Mouse (Mus musculus): ENCODE data around the gene Pilra. TPM values are rescaled to one million over a fixed set of nuclear protein-coding genes. Genes with fewer than 3 reads are reported as not detected.

The Pilra gene
- polyA plus RNA-seq, 1 experiment from 2014 or later: 0.33 TPM

DNA sequence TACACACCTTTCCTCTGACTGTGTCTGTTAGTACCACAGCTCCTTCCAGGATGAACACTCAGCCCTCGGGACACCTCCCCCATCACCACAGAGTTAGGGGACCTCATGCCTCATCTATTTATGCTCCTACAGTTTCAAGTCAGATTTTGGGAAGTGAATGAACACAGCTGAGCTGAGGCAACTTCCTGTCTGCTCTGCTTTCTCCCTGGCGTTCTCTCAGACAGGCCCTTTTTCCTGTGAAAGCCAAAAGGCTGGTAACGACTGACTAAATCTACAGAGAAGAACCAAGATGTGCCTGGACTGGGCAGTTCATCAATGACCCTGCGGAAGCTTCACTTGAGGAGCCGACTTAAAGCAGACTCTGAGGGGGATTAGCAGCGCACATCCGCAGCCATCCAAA, 5.8 kb downstream of the Pilra start:
- H3K36me3 ChIP-seq (ENCODE audit: control insufficient read depth, insufficient read depth, low read length): no peaks in the 10 kb centered on the region
- H3K9me3 ChIP-seq (ENCODE audit: control insufficient read depth, low read length): no peaks in the 10 kb centered on the region
- WGBS: 83% methylated on average over 7 of the region's 7 CpGs
- H3K27ac ChIP-seq (ENCODE audit: low read depth, low read length): no peak overlapping the region
- no peak overlapping the region for H3K4me2 ChIP-seq (ENCODE audit: low read depth)
- no peaks in the 10 kb centered on the region for H3K27me3 ChIP-seq (ENCODE audit: control insufficient read depth, insufficient read depth, low read length)
- DNase-seq (ENCODE audit: low spot score) (no peak), ATAC-seq (ENCODE audit: insufficient read depth, low FRiP score, low TSS enrichment) (no peak)
- no peak overlapping the region for H3K4me3 ChIP-seq (ENCODE audit: low read depth, low read length)
- no peaks in the 10 kb centered on the region for H3K4me1 ChIP-seq (ENCODE audit: control insufficient read depth, insufficient read depth, low read length)
- H3K9ac ChIP-seq (ENCODE audit: low read length): no peak overlapping the region

DNA sequence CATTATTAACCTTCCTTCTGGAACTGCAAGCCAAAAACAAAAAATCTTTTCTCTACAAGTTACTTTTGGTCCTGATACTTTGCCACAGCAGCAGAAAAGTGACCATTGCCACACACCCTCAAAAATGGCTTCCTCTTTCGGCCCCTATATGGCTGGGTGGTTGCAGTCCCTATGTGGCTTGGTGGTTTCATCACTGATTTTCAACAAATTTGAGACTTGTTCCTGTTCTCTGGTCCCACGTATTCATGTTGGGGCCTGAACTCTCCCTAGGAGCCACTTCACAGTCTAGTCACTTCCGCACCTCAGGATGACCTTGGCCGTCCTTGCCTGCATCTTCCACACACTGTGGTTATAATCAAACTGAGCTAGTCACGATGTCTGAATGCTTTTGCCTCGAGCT, 7.4 kb downstream of the Pilra start:
- DNase-seq (ENCODE audit: low spot score) (no peak), ATAC-seq (ENCODE audit: insufficient read depth, low FRiP score, low TSS enrichment) (no peak)
- Histone ChIP-seq H3K27ac (ENCODE audit: low read depth, low read length) (no peak overlapping the region), H3K4me1 (ENCODE audit: control insufficient read depth, insufficient read depth, low read length) (no peaks in the 10 kb centered on the region), H3K9ac (ENCODE audit: low read length) (no peak overlapping the region), H3K9me3 (ENCODE audit: control insufficient read depth, low read length) (no peaks in the 10 kb centered on the region), H3K4me3 (ENCODE audit: low read depth, low read length) (no peak overlapping the region), H3K4me2 (ENCODE audit: low read depth) (no peak overlapping the region), H3K36me3 (ENCODE audit: control insufficient read depth, insufficient read depth, low read length) (no peaks in the 10 kb centered on the region), H3K27me3 (ENCODE audit: control insufficient read depth, insufficient read depth, low read length) (no peaks in the 10 kb centered on the region)
- 86% methylated on average over 6 of the region's 6 CpGs for WGBS

DNA sequence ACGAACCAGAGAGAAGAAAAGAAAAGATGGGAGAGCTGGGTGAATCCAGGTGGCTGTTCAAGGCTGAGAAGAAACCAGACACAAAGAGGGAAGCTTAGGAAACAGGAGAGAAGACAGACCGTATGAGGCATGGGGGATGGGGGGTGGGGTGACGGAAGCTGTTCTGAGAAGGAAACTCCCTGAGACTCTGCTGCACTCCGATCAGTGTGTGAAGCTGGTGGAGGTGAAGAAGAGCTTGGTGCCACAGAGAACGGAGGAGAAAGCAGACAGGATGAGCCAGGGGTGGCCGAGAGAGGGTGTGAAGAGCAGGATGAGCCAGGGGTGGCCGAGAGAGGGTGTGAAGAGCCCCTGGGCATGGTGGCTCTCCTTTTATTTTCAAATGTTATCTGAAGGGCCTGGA, 9.7 kb downstream of the Pilra start:
- ATAC-seq (ENCODE audit: insufficient read depth, low FRiP score, low TSS enrichment) (no peak), DNase-seq (ENCODE audit: low spot score) (no peak)
- WGBS: 73% methylated on average over 6 of the region's 7 CpGs
- Histone ChIP-seq H3K27ac (ENCODE audit: low read depth, low read length) (no peak overlapping the region), H3K4me3 (ENCODE audit: low read depth, low read length) (no peak overlapping the region), H3K36me3 (ENCODE audit: control insufficient read depth, insufficient read depth, low read length) (no peaks in the 10 kb centered on the region), H3K4me1 (ENCODE audit: control insufficient read depth, insufficient read depth, low read length) (no peaks in the 10 kb centered on the region), H3K9me3 (ENCODE audit: control insufficient read depth, low read length) (no peaks in the 10 kb centered on the region), H3K4me2 (ENCODE audit: low read depth) (no peak overlapping the region), H3K27me3 (ENCODE audit: control insufficient read depth, insufficient read depth, low read length) (no peaks in the 10 kb centered on the region), H3K9ac (ENCODE audit: low read length) (no peak overlapping the region)

DNA sequence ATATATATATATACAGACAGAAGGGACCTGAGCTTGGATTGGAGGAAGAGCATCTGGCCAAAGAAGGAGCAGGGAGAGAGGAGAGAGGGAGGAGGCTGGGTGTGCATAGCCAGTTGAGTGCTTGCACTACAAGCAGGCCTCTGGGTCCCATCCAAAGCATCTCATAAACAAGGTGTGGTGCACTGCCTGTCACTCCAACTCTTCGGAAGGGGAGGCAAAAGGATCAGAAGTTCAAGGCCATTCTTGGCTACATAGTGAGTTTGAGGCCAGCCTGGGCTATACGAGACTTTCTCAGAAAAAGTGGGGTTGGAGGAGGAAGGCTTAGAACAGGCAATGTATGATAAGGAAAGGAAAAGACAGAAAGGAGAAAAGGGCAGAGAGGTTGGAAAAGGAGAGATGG, 10.1 kb downstream of the Pilra start:
- H3K9me3 ChIP-seq (ENCODE audit: control insufficient read depth, low read length): no peaks in the 10 kb centered on the region
- H3K4me2 ChIP-seq (ENCODE audit: low read depth): no peak overlapping the region
- no peaks in the 10 kb centered on the region for H3K27me3 ChIP-seq (ENCODE audit: control insufficient read depth, insufficient read depth, low read length)
- no peaks in the 10 kb centered on the region for H3K36me3 ChIP-seq (ENCODE audit: control insufficient read depth, insufficient read depth, low read length)
- no peak overlapping the region for H3K9ac ChIP-seq (ENCODE audit: low read length)
- no peak overlapping the region for H3K4me3 ChIP-seq (ENCODE audit: low read depth, low read length)
- H3K4me1 ChIP-seq (ENCODE audit: control insufficient read depth, insufficient read depth, low read length): no peaks in the 10 kb centered on the region
- DNase-seq (ENCODE audit: low spot score) (no peak), ATAC-seq (ENCODE audit: insufficient read depth, low FRiP score, low TSS enrichment) (no peak)
- no peak overlapping the region for H3K27ac ChIP-seq (ENCODE audit: low read depth, low read length)
- WGBS: 89% methylated on average over 2 of the region's 2 CpGs

DNA sequence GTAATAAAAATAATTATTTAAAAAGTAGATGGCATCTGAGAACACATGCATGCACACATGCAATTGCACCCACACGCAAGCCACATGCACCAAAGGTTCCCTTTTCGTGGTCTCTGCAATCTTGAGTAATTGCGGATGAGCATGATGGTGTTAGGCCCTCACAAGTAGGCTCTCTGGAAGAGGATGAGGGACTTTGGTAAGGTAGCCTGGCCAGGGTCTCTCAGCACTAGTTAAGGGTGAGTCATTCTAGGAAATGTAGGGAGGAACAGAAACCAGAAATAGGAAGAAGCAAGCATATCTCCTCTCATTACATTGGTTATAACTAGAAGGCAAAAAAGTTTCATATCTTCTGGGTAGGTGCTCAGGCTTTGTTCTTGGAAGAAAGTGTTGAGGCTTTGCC, 11.1 kb downstream of the Pilra start:
- no peak for ATAC-seq (ENCODE audit: insufficient read depth, low FRiP score, low TSS enrichment)
- DNase-seq (ENCODE audit: low spot score): no peak
- H3K36me3 ChIP-seq (ENCODE audit: control insufficient read depth, insufficient read depth, low read length): no peaks in the 10 kb centered on the region
- no peak overlapping the region for H3K4me2 ChIP-seq (ENCODE audit: low read depth)
- no peak overlapping the region for H3K27ac ChIP-seq (ENCODE audit: low read depth, low read length)
- 87% methylated on average over 3 of the region's 3 CpGs for WGBS
- H3K4me1 ChIP-seq (ENCODE audit: control insufficient read depth, insufficient read depth, low read length): no peaks in the 10 kb centered on the region
- no peaks in the 10 kb centered on the region for H3K27me3 ChIP-seq (ENCODE audit: control insufficient read depth, insufficient read depth, low read length)
- no peak overlapping the region for H3K9ac ChIP-seq (ENCODE audit: low read length)
- H3K4me3 ChIP-seq (ENCODE audit: low read depth, low read length): no peak overlapping the region
- no peaks in the 10 kb centered on the region for H3K9me3 ChIP-seq (ENCODE audit: control insufficient read depth, low read length)

DNA sequence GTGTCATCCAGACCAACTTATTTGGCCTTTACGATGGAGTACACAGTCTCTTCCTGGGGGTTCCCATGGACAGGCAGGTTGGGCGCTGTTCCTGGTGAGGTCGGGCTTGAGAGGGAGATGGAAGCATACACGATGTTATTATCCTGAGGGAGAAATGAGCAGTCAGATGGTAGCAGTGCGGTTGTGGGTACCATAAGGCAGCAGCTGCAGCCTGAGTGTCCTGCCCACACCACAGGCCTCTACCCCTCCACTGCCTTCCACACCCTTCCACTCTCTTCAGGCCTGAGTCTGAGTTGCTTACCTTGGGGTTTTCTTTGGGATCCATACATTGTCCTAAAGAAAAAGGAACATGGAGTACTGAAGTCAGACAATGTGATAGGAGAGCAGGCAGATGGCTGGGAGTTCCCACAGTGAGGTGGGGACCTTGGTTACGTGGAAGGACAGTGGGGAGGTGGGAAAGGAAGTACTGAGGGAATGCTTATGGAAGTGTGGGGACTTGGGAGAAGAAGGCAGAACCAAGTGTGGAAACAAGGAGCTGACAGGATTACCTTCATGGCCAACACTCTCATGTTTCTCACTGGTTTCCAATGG, 12.5 kb downstream of the Pilra start:
- Histone ChIP-seq H3K27me3 (ENCODE audit: control insufficient read depth, insufficient read depth, low read length) (no peaks in the 10 kb centered on the region), H3K4me1 (ENCODE audit: control insufficient read depth, insufficient read depth, low read length) (no peaks in the 10 kb centered on the region), H3K9ac (ENCODE audit: low read length) (no peak overlapping the region), H3K9me3 (ENCODE audit: control insufficient read depth, low read length) (no peaks in the 10 kb centered on the region), H3K27ac (ENCODE audit: low read depth, low read length) (no peak overlapping the region), H3K36me3 (ENCODE audit: control insufficient read depth, insufficient read depth, low read length) (no peaks in the 10 kb centered on the region), H3K4me2 (ENCODE audit: low read depth) (no peak overlapping the region), H3K4me3 (ENCODE audit: low read depth, low read length) (no peak overlapping the region)
- DNase-seq (ENCODE audit: low spot score) (no peak), ATAC-seq (ENCODE audit: insufficient read depth, low FRiP score, low TSS enrichment) (no peak)
- 90% methylated on average over 6 of the region's 6 CpGs for WGBS

DNA sequence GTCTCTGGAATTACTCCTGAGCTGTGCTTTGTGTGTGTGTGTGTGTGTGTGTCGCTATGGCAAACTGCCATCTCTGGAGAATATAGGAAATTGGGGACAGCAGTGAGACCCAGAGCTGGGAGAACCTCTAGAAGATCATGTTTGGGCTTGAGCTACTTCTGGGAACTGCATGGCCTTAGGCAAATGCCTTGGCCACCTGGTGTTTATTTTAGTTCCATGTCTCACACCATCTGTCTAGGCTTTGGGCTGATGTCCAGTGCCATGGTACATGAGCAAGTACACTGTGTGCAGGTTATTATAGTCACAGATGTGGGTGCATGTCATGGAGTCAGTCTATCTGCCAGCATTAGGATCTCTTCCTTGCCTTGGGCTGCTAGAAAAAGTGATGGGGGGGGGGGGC, 13.5 kb downstream of the Pilra start:
- WGBS: 76% methylated on average over 1 of the region's 1 CpGs
- ATAC-seq (ENCODE audit: insufficient read depth, low FRiP score, low TSS enrichment): no peak

DNA sequence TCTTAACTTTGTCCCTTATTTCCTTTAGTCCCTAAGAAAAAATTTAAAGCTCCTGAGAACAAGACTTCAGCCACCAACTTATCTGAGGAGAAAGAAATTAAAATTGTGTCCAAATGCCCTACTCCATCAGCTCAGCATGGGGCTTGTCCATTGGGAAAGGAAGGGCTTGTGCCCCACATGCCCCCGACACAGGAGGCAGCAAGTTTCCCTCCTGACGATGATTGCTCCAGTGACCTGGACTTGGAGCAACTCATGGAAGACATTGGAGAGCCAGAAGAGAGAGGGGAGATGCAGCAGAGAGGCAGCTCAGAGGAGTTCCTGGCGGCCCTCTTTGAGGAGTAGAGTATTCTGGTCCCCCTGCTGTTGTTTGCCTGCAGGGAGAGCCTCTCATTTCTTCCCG, 14.0 kb downstream of the Pilra start:
- H3K4me3 ChIP-seq (ENCODE audit: low read depth, low read length): no peak overlapping the region
- DNase-seq (ENCODE audit: low spot score) (no peak), ATAC-seq (ENCODE audit: insufficient read depth, low FRiP score, low TSS enrichment) (no peak)
- no peak overlapping the region for H3K27ac ChIP-seq (ENCODE audit: low read depth, low read length)
- no peak overlapping the region for H3K9ac ChIP-seq (ENCODE audit: low read length)
- H3K4me2 ChIP-seq (ENCODE audit: low read depth): no peak overlapping the region
- no peaks in the 10 kb centered on the region for H3K27me3 ChIP-seq (ENCODE audit: control insufficient read depth, insufficient read depth, low read length)
- 63% methylated on average over 4 of the region's 4 CpGs for WGBS
- no peaks in the 10 kb centered on the region for H3K9me3 ChIP-seq (ENCODE audit: control insufficient read depth, low read length)
- no peaks in the 10 kb centered on the region for H3K36me3 ChIP-seq (ENCODE audit: control insufficient read depth, insufficient read depth, low read length)
- no peaks in the 10 kb centered on the region for H3K4me1 ChIP-seq (ENCODE audit: control insufficient read depth, insufficient read depth, low read length)

More for the DNA sequence above, 13.5 kb downstream of the Pilra start:
- no peak for DNase-seq (ENCODE audit: low spot score)
- Histone ChIP-seq H3K9me3 (ENCODE audit: control insufficient read depth, low read length) (no peaks in the 10 kb centered on the region), H3K9ac (ENCODE audit: low read length) (no peak overlapping the region), H3K4me2 (ENCODE audit: low read depth) (no peak overlapping the region), H3K36me3 (ENCODE audit: control insufficient read depth, insufficient read depth, low read length) (no peaks in the 10 kb centered on the region), H3K27ac (ENCODE audit: low read depth, low read length) (no peak overlapping the region), H3K4me1 (ENCODE audit: control insufficient read depth, insufficient read depth, low read length) (no peaks in the 10 kb centered on the region), H3K4me3 (ENCODE audit: low read depth, low read length) (no peak overlapping the region), H3K27me3 (ENCODE audit: control insufficient read depth, insufficient read depth, low read length) (no peaks in the 10 kb centered on the region)

DNA sequence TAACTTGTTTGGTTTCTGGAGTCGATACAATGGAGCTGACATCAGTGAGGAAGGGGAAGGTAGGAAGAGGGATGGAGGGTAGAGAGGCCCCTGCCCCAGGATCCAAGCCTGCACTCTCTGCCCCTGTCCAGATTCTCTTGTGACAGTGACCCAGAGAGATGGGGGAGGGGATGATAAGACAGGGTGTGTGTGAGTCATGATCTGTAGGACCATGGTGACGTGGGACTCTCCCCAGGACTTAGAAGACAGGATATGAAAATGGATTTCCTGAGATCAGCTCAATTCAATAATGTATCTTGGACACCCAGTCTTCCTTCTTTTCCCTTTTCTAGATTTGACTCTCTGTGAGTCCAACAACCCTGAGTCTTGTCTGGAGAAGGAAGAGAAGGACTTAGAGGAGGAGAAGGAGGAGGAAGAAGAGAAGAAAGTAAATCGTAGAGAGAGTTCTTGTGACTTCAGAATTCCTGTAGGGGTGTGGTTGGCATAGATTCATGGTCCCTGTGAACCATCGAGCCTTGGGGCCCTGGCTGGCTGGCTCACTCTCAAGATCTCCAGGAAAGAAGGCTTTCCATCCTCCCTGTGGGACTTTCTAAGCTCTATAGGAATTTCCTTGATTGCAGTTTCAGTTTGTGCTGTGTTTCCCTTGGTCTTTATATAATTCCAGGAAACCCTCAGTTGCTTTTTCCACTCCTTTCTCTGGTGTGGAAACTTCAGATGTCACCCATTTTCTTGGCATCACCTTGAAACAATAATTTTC, 18.4 kb downstream of the Pilra start:
- no peak overlapping the region for H3K9ac ChIP-seq (ENCODE audit: low read length)
- no peak for DNase-seq (ENCODE audit: low spot score)
- H3K4me3 ChIP-seq (ENCODE audit: low read depth, low read length): no peak overlapping the region
- H3K36me3 ChIP-seq (ENCODE audit: control insufficient read depth, insufficient read depth, low read length): no peaks in the 10 kb centered on the region
- no peak overlapping the region for H3K4me2 ChIP-seq (ENCODE audit: low read depth)
- H3K27ac ChIP-seq (ENCODE audit: low read depth, low read length): no peak overlapping the region
- H3K27me3 ChIP-seq (ENCODE audit: control insufficient read depth, insufficient read depth, low read length): no peaks in the 10 kb centered on the region
- WGBS: 63% methylated on average over 4 of the region's 4 CpGs
- ATAC-seq (ENCODE audit: insufficient read depth, low FRiP score, low TSS enrichment): no peak
- H3K9me3 ChIP-seq (ENCODE audit: control insufficient read depth, low read length): no peaks in the 10 kb centered on the region
- H3K4me1 ChIP-seq (ENCODE audit: control insufficient read depth, insufficient read depth, low read length): no peaks in the 10 kb centered on the region
